Mouse (Mus musculus) forebrain, embryonic 10.5 days (tissue): ENCODE data around the gene Ddah2. TPM values are rescaled to one million over a fixed set of nuclear protein-coding genes. Genes with fewer than 3 reads are reported as not detected.
"Not testable (repeated sequence)": the region's sequence is repeated elsewhere in the genome, so short reads cannot be mapped to it uniquely, and the experiment has no call there.

ENCODE experiments used
- DNase-seq: peaks from one replicate; pipeline ENCODE4 v3.0.0-alpha.2; 2017; ENCODE audit warnings: low spot score; ENCODE audit errors: extremely low spot score
- H3K27ac ChIP-seq: fragments of 300-500 bp; sonication (generic); 2 replicates; pipeline ENCODE4 v1.5.1; 2016; ENCODE audit warnings: mild to moderate bottlenecking
- H3K27me3 ChIP-seq: fragments of 300-500 bp; sonication (generic); 2 replicates; pipeline ENCODE4 v1.6.1; 2016; ENCODE audit warnings: mild to moderate bottlenecking; ENCODE audit not compliant: poor library complexity, severe bottlenecking
- H3K36me3 ChIP-seq: fragments of 300-500 bp; sonication (generic); replicated peaks from 2 replicates; pipeline ENCODE4 v1.6.1; 2016; ENCODE audit warnings: mild to moderate bottlenecking, moderate library complexity
- H3K4me1 ChIP-seq: fragments of 300-500 bp; sonication (generic); 2 replicates; pipeline ENCODE4 v1.6.1; 2016
- H3K4me3 ChIP-seq: fragments of 300-500 bp; sonication (generic); 2 replicates; pipeline ENCODE4 v1.5.1; 2016; ENCODE audit warnings: mild to moderate bottlenecking, moderate library complexity
- H3K9me3 ChIP-seq: fragments of 300-500 bp; sonication (generic); 2 replicates; pipeline ENCODE4 v1.6.1; 2016; ENCODE audit warnings: mild to moderate bottlenecking, moderate library complexity
- WGBS: fragments of 180-500 bp; shearing (Covaris S2); methylation state at CpG from one replicate; pipeline ENCODE4 v1.1.7; 2016; 5-methylcytosine and 5-hydroxymethylcytosine counted together
- polyA plus RNA-seq: library from polyadenylated mRNA; unstranded; fragments of >200 nt; fragmentation: Nextera tagmentation; extraction: Ambion mirVana; gene quantifications from 2 replicates; pipeline ENCODE4 v1.2.1, GENCODE M21; 2016

Gene Ddah2
- polyA plus RNA-seq, 1 experiment from 2014 or later = 441 TPM

GRCm38 (mm10) chr17:35031272-35031671 is 27.6 kb upstream of the Ddah2 start:
- no peak overlapping the region for H3K27ac ChIP-seq
- no peak overlapping the region for H3K4me3 ChIP-seq
- 92% methylated on average over 11 of the region's 11 CpGs for WGBS
- peaks cover 34% of the 10 kb centered on the region for H3K4me1 ChIP-seq
- H3K27me3 ChIP-seq = 0 out of 2 replicates have a peak, but pooled peaks cover 3% of the 10 kb centered on the region
- H3K9me3 ChIP-seq = no peaks in the 10 kb centered on the region
- DNase-seq = no peak
- no peaks in the 10 kb centered on the region for H3K36me3 ChIP-seq

- WGBS = 91% methylated on average over 7 of the region's 7 CpGs
Observed at GRCm38 (mm10) chr17:35031880-35032279, 27.0 kb upstream of the Ddah2 start.

GRCm38 (mm10) chr17:35032323-35032870 is 26.4 kb upstream of the Ddah2 start:
- Histone ChIP-seq H3K27me3 (0 out of 2 replicates have a peak, but pooled peaks cover 3% of the 10 kb centered on the region), H3K4me3 (no peak overlapping the region), H3K4me1 (peaks cover 23% of the 10 kb centered on the region), H3K27ac (no peak overlapping the region), H3K36me3 (no peaks in the 10 kb centered on the region), H3K9me3 (no peaks in the 10 kb centered on the region)
- DNase-seq = no peak
- WGBS = 79% methylated on average over 8 of the region's 8 CpGs

More at GRCm38 (mm10) chr17:35031880-35032279, 27.0 kb upstream of the Ddah2 start:
- Histone ChIP-seq H3K4me3 (no peak overlapping the region), H3K27me3 (0 out of 2 replicates have a peak, but pooled peaks cover 3% of the 10 kb centered on the region), H3K4me1 (peaks cover 28% of the 10 kb centered on the region), H3K36me3 (no peaks in the 10 kb centered on the region), H3K9me3 (no peaks in the 10 kb centered on the region), H3K27ac (no peak overlapping the region)
- DNase-seq = no peak

GRCm38 (mm10) chr17:35033703-35034102 is 25.1 kb upstream of the Ddah2 start:
- H3K4me1 ChIP-seq = peaks cover 15% of the 10 kb centered on the region
- 72% methylated on average over 1 of the region's 1 CpGs for WGBS
- H3K4me3 ChIP-seq, H3K27ac ChIP-seq, H3K36me3 ChIP-seq, H3K27me3 ChIP-seq, H3K9me3 ChIP-seq, DNase-seq: not testable (repeated sequence)

- peaks cover 8% of the 10 kb centered on the region for H3K4me1 ChIP-seq
- 0 out of 2 replicates have a peak, but pooled peaks cover 3% of the 10 kb centered on the region for H3K27me3 ChIP-seq
- no peak overlapping the region for H3K4me3 ChIP-seq
- 0 out of 2 replicates have a peak overlapping the region, but pooled peaks have one; percentile 11 for H3K27ac ChIP-seq
- no peaks in the 10 kb centered on the region for H3K9me3 ChIP-seq
- no peak for DNase-seq
- WGBS = 84% methylated on average over 6 of the region's 6 CpGs
- no peaks in the 10 kb centered on the region for H3K36me3 ChIP-seq
Observed at GRCm38 (mm10) chr17:35034896-35035295, 23.9 kb upstream of the Ddah2 start.

- no peaks in the 10 kb centered on the region for H3K9me3 ChIP-seq
- H3K36me3 ChIP-seq = no peaks in the 10 kb centered on the region
- H3K27me3 ChIP-seq = no peaks in the 10 kb centered on the region
- H3K4me3 ChIP-seq = no peak overlapping the region
- H3K27ac ChIP-seq = no peak overlapping the region
- no peak for DNase-seq
- H3K4me1 ChIP-seq = no peaks in the 10 kb centered on the region
- 91% methylated on average over 11 of the region's 11 CpGs for WGBS
Observed at GRCm38 (mm10) chr17:35039121-35039873, 19.5 kb upstream of the Ddah2 start.

GRCm38 (mm10) chr17:35043794-35044193 is 15.0 kb upstream of the Ddah2 start:
- DNase-seq = no peak
- H3K9me3 ChIP-seq = no peaks in the 10 kb centered on the region
- 89% methylated on average over 4 of the region's 4 CpGs for WGBS

GRCm38 (mm10) chr17:35044904-35045806 is 13.7 kb upstream of the Ddah2 start:
- H3K9me3 ChIP-seq = no peaks in the 10 kb centered on the region
- peak overlapping the region; percentile 98 for H3K27ac ChIP-seq
- H3K27me3 ChIP-seq = no peaks in the 10 kb centered on the region
- WGBS = 87% methylated on average over 7 of the region's 7 CpGs
- no peaks in the 10 kb centered on the region for H3K36me3 ChIP-seq
- H3K4me3 ChIP-seq = peak overlapping the region; percentile 70
- DNase-seq = no peak
- peaks cover 54% of the 10 kb centered on the region for H3K4me1 ChIP-seq

More at GRCm38 (mm10) chr17:35043794-35044193, 15.0 kb upstream of the Ddah2 start:
- Histone ChIP-seq H3K36me3 (no peaks in the 10 kb centered on the region), H3K4me3 (no peak overlapping the region), H3K27me3 (no peaks in the 10 kb centered on the region), H3K4me1 (peaks cover 40% of the 10 kb centered on the region), H3K27ac (0 out of 2 replicates have a peak overlapping the region, but pooled peaks have one; percentile 35)

GRCm38 (mm10) chr17:35045807-35046680 is 12.8 kb upstream of the Ddah2 start:
- no peak for DNase-seq
- 8% methylated on average over 48 of the region's 48 CpGs for WGBS

GRCm38 (mm10) chr17:35046681-35047455 is 12.0 kb upstream of the Ddah2 start, which contains the start of gene Msh5:
Gene Msh5 (minus strand): TSS chr17:35046745.
- H3K27ac ChIP-seq = peak within 1 kb of the TSS; percentile 98
- H3K4me3 ChIP-seq = peak within 1 kb of the TSS; percentile 70
- no peaks in the 10 kb centered on the region for H3K36me3 ChIP-seq
- no peaks in the 10 kb centered on the region for H3K27me3 ChIP-seq
- 3% methylated on average over 33 of the region's 33 CpGs for WGBS
- H3K4me1 ChIP-seq = peaks cover 71% of the 10 kb centered on the region
- peak; percentile 100 for DNase-seq
- H3K9me3 ChIP-seq = no peaks in the 10 kb centered on the region

More at GRCm38 (mm10) chr17:35045807-35046680, 12.8 kb upstream of the Ddah2 start:
- Histone ChIP-seq H3K27ac (peak overlapping the region; percentile 98), H3K27me3 (no peaks in the 10 kb centered on the region), H3K4me3 (peak overlapping the region; percentile 70), H3K4me1 (peaks cover 63% of the 10 kb centered on the region), H3K9me3 (no peaks in the 10 kb centered on the region), H3K36me3 (no peaks in the 10 kb centered on the region)

- peak overlapping the region; percentile 98 for H3K27ac ChIP-seq
- 54% methylated on average over 1 of the region's 1 CpGs for WGBS
- DNase-seq = no peak
- H3K27me3 ChIP-seq = no peaks in the 10 kb centered on the region
- H3K4me3 ChIP-seq = peak overlapping the region; percentile 19; the same call in 1 of the 2 replicates
- H3K36me3 ChIP-seq = peaks cover 7% of the 10 kb centered on the region
- no peaks in the 10 kb centered on the region for H3K9me3 ChIP-seq
- peaks cover 79% of the 10 kb centered on the region for H3K4me1 ChIP-seq
Observed at GRCm38 (mm10) chr17:35047688-35048087, 11.1 kb upstream of the Ddah2 start.
